Mouse (Mus musculus) midbrain, embryonic 15.5 days (tissue): ENCODE data around the gene Pdhx. TPM values are rescaled to one million over a fixed set of nuclear protein-coding genes. Genes with fewer than 3 reads are reported as not detected.

Experiments
- ATAC-seq: fragments of 200-750 bp; cut with Nextera tagmentation; replicated peaks from 2 replicates; pipeline ENCODE4 v1.8.0; 2017; ENCODE audit warnings: moderate TSS enrichment
- H3K27ac ChIP-seq: fragments of 300-500 bp; sonication (generic); 2 replicates; pipeline ENCODE4 v1.5.1; 2015; ENCODE audit warnings: mild to moderate bottlenecking, inconsistent platforms
- H3K27me3 ChIP-seq: fragments of 300-500 bp; sonication (generic); replicated peaks from 2 replicates; pipeline ENCODE4 v1.6.1; 2015; ENCODE audit warnings: inconsistent platforms
- H3K36me3 ChIP-seq: fragments of 300-500 bp; sonication (generic); replicated peaks from 2 replicates; pipeline ENCODE4 v1.6.1; 2015; ENCODE audit warnings: inconsistent platforms
- H3K4me1 ChIP-seq: fragments of 300-500 bp; sonication (generic); 2 replicates; pipeline ENCODE4 v1.6.1; 2015; ENCODE audit warnings: inconsistent platforms
- H3K4me2 ChIP-seq: fragments of 300-500 bp; sonication (generic); 2 replicates; pipeline ENCODE4 v1.6.1; 2015; ENCODE audit warnings: inconsistent platforms, mild to moderate bottlenecking, moderate library complexity
- H3K4me3 ChIP-seq: fragments of 300-500 bp; sonication (generic); 2 replicates; pipeline ENCODE4 v1.5.1; 2015; ENCODE audit warnings: mild to moderate bottlenecking, inconsistent platforms
- H3K9ac ChIP-seq: fragments of 300-500 bp; sonication (generic); 2 replicates; pipeline ENCODE4 v1.6.1; 2015; ENCODE audit warnings: mild to moderate bottlenecking, inconsistent platforms
- H3K9me3 ChIP-seq: fragments of 300-500 bp; sonication (generic); 2 replicates; pipeline ENCODE4 v1.6.1; 2016; ENCODE audit warnings: inconsistent platforms
- WGBS: fragments of 180-500 bp; shearing (Covaris S2); methylation state at CpG from one replicate; pipeline ENCODE4 v1.1.7; 2015; ENCODE audit warnings: mixed read lengths; 5-methylcytosine and 5-hydroxymethylcytosine counted together
- polyA plus RNA-seq: library from polyadenylated mRNA; unstranded; fragments of >200 nt; fragmentation: Nextera tagmentation; extraction: Ambion mirVana; gene quantifications from 2 replicates; pipeline ENCODE4 v1.2.1, GENCODE M21; 2015

The Pdhx gene
- polyA plus RNA-seq, 1 experiment from 2014 or later: 66.2 TPM

GRCm38 (mm10) chr2:102981446-102982314 lies 91.6 kb downstream of the Pdhx start:
- Histone ChIP-seq H3K27ac (no peak overlapping the region), H3K9me3 (no peaks in the 10 kb centered on the region), H3K4me3 (no peak overlapping the region), H3K9ac (no peak overlapping the region), H3K4me2 (no peak overlapping the region), H3K36me3 (no peaks in the 10 kb centered on the region), H3K4me1 (no peaks in the 10 kb centered on the region), H3K27me3 (no peaks in the 10 kb centered on the region)
- ATAC-seq: no peak
- 89% methylated on average over 8 of the region's 8 CpGs for WGBS

- no peak for ATAC-seq
- Histone ChIP-seq H3K27me3 (no peaks in the 10 kb centered on the region), H3K27ac (no peak overlapping the region), H3K4me2 (no peak overlapping the region), H3K9ac (no peak overlapping the region), H3K36me3 (no peaks in the 10 kb centered on the region), H3K4me1 (no peaks in the 10 kb centered on the region), H3K9me3 (no peaks in the 10 kb centered on the region), H3K4me3 (no peak overlapping the region)
- 78% methylated on average over 2 of the region's 2 CpGs for WGBS
Measured at GRCm38 (mm10) chr2:102980870-102981269, 92.4 kb downstream of the Pdhx start.

GRCm38 (mm10) chr2:102979519-102979918 lies 93.8 kb downstream of the Pdhx start:
- Histone ChIP-seq H3K4me1 (no peaks in the 10 kb centered on the region), H3K4me2 (no peak overlapping the region), H3K27ac (no peak overlapping the region), H3K4me3 (no peak overlapping the region), H3K27me3 (no peaks in the 10 kb centered on the region), H3K9ac (no peak overlapping the region), H3K9me3 (no peaks in the 10 kb centered on the region), H3K36me3 (no peaks in the 10 kb centered on the region)
- ATAC-seq: no peak
- WGBS: 81% methylated on average over 2 of the region's 2 CpGs

GRCm38 (mm10) chr2:102979112-102979511 lies 94.2 kb downstream of the Pdhx start:
- no peaks in the 10 kb centered on the region for H3K36me3 ChIP-seq
- H3K27me3 ChIP-seq: no peaks in the 10 kb centered on the region
- H3K9ac ChIP-seq: no peak overlapping the region
- H3K4me3 ChIP-seq: no peak overlapping the region
- H3K27ac ChIP-seq: no peak overlapping the region
- ATAC-seq: no peak
- H3K4me2 ChIP-seq: no peak overlapping the region
- no peaks in the 10 kb centered on the region for H3K4me1 ChIP-seq
- H3K9me3 ChIP-seq: no peaks in the 10 kb centered on the region

GRCm38 (mm10) chr2:102975358-102975945 lies 97.9 kb downstream of the Pdhx start:
- H3K27me3 ChIP-seq: no peaks in the 10 kb centered on the region
- ATAC-seq: no peak

GRCm38 (mm10) chr2:102973115-102973514 lies 100.2 kb downstream of the Pdhx start:
- Histone ChIP-seq H3K27ac (no peak overlapping the region), H3K4me3 (no peak overlapping the region), H3K36me3 (no peaks in the 10 kb centered on the region), H3K4me1 (no peaks in the 10 kb centered on the region), H3K4me2 (no peak overlapping the region), H3K9me3 (no peaks in the 10 kb centered on the region), H3K27me3 (no peaks in the 10 kb centered on the region), H3K9ac (no peak overlapping the region)
- ATAC-seq: no peak
- 90% methylated on average over 3 of the region's 3 CpGs for WGBS

More at GRCm38 (mm10) chr2:102975358-102975945, 97.9 kb downstream of the Pdhx start:
- Histone ChIP-seq H3K4me1 (no peaks in the 10 kb centered on the region), H3K9me3 (no peaks in the 10 kb centered on the region), H3K9ac (no peak overlapping the region), H3K36me3 (no peaks in the 10 kb centered on the region), H3K27ac (no peak overlapping the region), H3K4me2 (no peak overlapping the region), H3K4me3 (no peak overlapping the region)
- 87% methylated on average over 5 of the region's 5 CpGs for WGBS

- H3K9ac ChIP-seq: no peak overlapping the region
- 69% methylated on average over 5 of the region's 5 CpGs for WGBS
- no peak overlapping the region for H3K27ac ChIP-seq
- H3K27me3 ChIP-seq: no peaks in the 10 kb centered on the region
- no peaks in the 10 kb centered on the region for H3K4me1 ChIP-seq
- H3K4me3 ChIP-seq: no peak overlapping the region
- H3K9me3 ChIP-seq: no peaks in the 10 kb centered on the region
- H3K36me3 ChIP-seq: no peaks in the 10 kb centered on the region
- ATAC-seq: no peak
- H3K4me2 ChIP-seq: no peak overlapping the region
Measured at GRCm38 (mm10) chr2:102972575-102972974, 100.7 kb downstream of the Pdhx start.

- Histone ChIP-seq H3K4me1 (no peaks in the 10 kb centered on the region), H3K27me3 (no peaks in the 10 kb centered on the region), H3K4me2 (no peak overlapping the region), H3K9ac (no peak overlapping the region), H3K4me3 (no peak overlapping the region), H3K27ac (no peak overlapping the region), H3K9me3 (no peaks in the 10 kb centered on the region), H3K36me3 (no peaks in the 10 kb centered on the region)
- ATAC-seq: no peak
Measured at GRCm38 (mm10) chr2:102971951-102972350, 101.4 kb downstream of the Pdhx start.

Other genes with a start within 250 kb of the Pdhx start
- gene Cd44, start 171.8 kb downstream of the Pdhx start, polyA plus RNA-seq: 2.3 and 2.5 TPM in 2 replicates
- gene Apip, start 162 bp upstream of the Pdhx start, polyA plus RNA-seq: 46.2 and 47.7 TPM in 2 replicates
- gene Ehf, start 229.8 kb upstream of the Pdhx start, polyA plus RNA-seq: 0.11 and 0.18 TPM in 2 replicates